Mouse (Mus musculus) cerebellum, adult 2 months (tissue): Measurements from ENCODE around the gene Akap5. TPM values are rescaled to one million over a fixed set of nuclear protein-coding genes. Genes with fewer than 3 reads are reported as not detected.
A peak's percentile ranks its signal among the peaks of the same experiment; 100 is the strongest.

Experiments
- DNase-seq, 2 experiments: peaks; one replicate each; pipeline ENCODE4 v3.0.0; 2021
- H3K27ac ChIP-seq: fragments of 200-500 bp; 2 replicates; pipeline ENCODE4 v1.5.1; 2012; ENCODE audit warnings: low read length, control low read depth, inconsistent platforms; ENCODE audit not compliant: insufficient read depth
- H3K27me3 ChIP-seq: fragments of 200-500 bp; 2 replicates; pipeline ENCODE4 v1.6.1; 2012; ENCODE audit warnings: inconsistent platforms, mild to moderate bottlenecking, low read length, moderate library complexity; ENCODE audit not compliant: control insufficient read depth, insufficient read depth
- H3K4me1 ChIP-seq: fragments of 200-500 bp; 2 replicates; pipeline ENCODE4 v1.6.1; 2011; ENCODE audit warnings: low read length; ENCODE audit not compliant: control insufficient read depth, insufficient read depth
- H3K4me3 ChIP-seq: fragments of 200-500 bp; replicated peaks from 2 replicates; pipeline ENCODE3; 2011; ENCODE audit warnings: mild to moderate bottlenecking, low read depth, low read length, control low read depth; ENCODE audit not compliant: insufficient read depth
- CTCF ChIP-seq: fragments of 200-500 bp; IDR thresholded peaks from 2 replicates; pipeline ENCODE4 v1.5.1; 2011; ENCODE audit warnings: low read depth, mild to moderate bottlenecking, control low read depth, low read length, moderate library complexity, borderline replicate concordance; ENCODE audit not compliant: insufficient read depth
- POLR2A ChIP-seq: fragments of 200-500 bp; IDR thresholded peaks from 2 replicates; pipeline ENCODE4 v1.6.1; 2011; ENCODE audit warnings: low read length, control low read depth, borderline replicate concordance; ENCODE audit not compliant: insufficient read depth
- WGBS: fragments of 180-500 bp; shearing (Covaris S2); methylation state at CpG from one replicate; pipeline ENCODE4 v1.1.7; 2018; 5-methylcytosine and 5-hydroxymethylcytosine counted together
- polyA plus RNA-seq: library from polyadenylated mRNA; depleted of rRNA; stranded (reverse); fragments of >200 nt; gene quantifications from 2 replicates; pipeline ENCODE4 v1.2.3, GENCODE M21; 2012

Gene Akap5
- polyA plus RNA-seq, 1 experiment, result 4.4 TPM

- Histone ChIP-seq H3K27ac (0 out of 2 replicates have a peak overlapping the region, but pooled peaks have one; percentile 1), H3K27me3 (no peaks in the 10 kb centered on the region), H3K4me3 (peak overlapping the region; percentile 18), H3K4me1 (no peaks in the 10 kb centered on the region; the same call in 1 of the 2 replicates)
- WGBS, result 5% methylated on average over 14 of the region's 14 CpGs
- TF ChIP-seq CTCF, result no peak
- peak; percentile 52 to 53 for DNase-seq
Measured at GRCm38 (mm10) chr12:76367096-76367995, 42.7 kb downstream of the Akap5 start.

- peak; percentile 22 to 23 for DNase-seq
- TF ChIP-seq CTCF (no peak), POLR2A (no peak)
- Histone ChIP-seq H3K4me3 (peak overlapping the region; percentile 54), H3K4me1 (no peaks in the 10 kb centered on the region; the same call in 1 of the 2 replicates), H3K27ac (peak overlapping the region; percentile 56; the same call in 1 of the 2 replicates), H3K27me3 (no peaks in the 10 kb centered on the region)
- 5% methylated on average over 9 of the region's 9 CpGs for WGBS
Measured at GRCm38 (mm10) chr12:76368201-76368789, 43.6 kb downstream of the Akap5 start.

GRCm38 (mm10) chr12:76368790-76369205 is 44.1 kb downstream of the Akap5 start:
- Histone ChIP-seq H3K4me3 (peak overlapping the region; percentile 54), H3K27me3 (no peaks in the 10 kb centered on the region), H3K27ac (peak overlapping the region; percentile 56), H3K4me1 (no peaks in the 10 kb centered on the region; the same call in 1 of the 2 replicates)
- no peak for TF ChIP-seq CTCF
- no peak for TF ChIP-seq POLR2A
- under 1% methylated on average over 26 of the region's 26 CpGs for WGBS
- peak in 1 of 2 experiments; percentile 75 for DNase-seq

- Histone ChIP-seq H3K4me1 (no peaks in the 10 kb centered on the region; the same call in 1 of the 2 replicates), H3K4me3 (peak within 1 kb of the TSS; percentile 65), H3K27ac (peak within 1 kb of the TSS; percentile 70), H3K27me3 (no peaks in the 10 kb centered on the region)
- under 1% methylated on average over 82 of the region's 96 CpGs for WGBS
- TF ChIP-seq CTCF (no peak), POLR2A (peak; percentile 58)
- DNase-seq, result peak; percentile 88 to 95
Measured at GRCm38 (mm10) chr12:76369206-76369977, 44.7 kb downstream of the Akap5 start, which contains the start of gene Zbtb25. Gene Zbtb25 (minus strand): TSS chr12:76369602.

GRCm38 (mm10) chr12:76369978-76370830 is 45.5 kb downstream of the Akap5 start, which contains the start of gene Zbtb1:
Gene Zbtb1 (plus strand): TSS chr12:76370266.
- peak; percentile 50; the same call in 1 of the 2 replicates for TF ChIP-seq POLR2A
- no peak for TF ChIP-seq CTCF
- peak; percentile 79 to 82 for DNase-seq
- WGBS, result 1% methylated on average over 84 of the region's 99 CpGs
- peak within 1 kb of the TSS; percentile 70 for H3K27ac ChIP-seq
- no peaks in the 10 kb centered on the region; the same call in 1 of the 2 replicates for H3K4me1 ChIP-seq
- no peaks in the 10 kb centered on the region for H3K27me3 ChIP-seq
- peak within 1 kb of the TSS; percentile 65 for H3K4me3 ChIP-seq

- no peaks in the 10 kb centered on the region for H3K27me3 ChIP-seq
- under 1% methylated on average over 60 of the region's 63 CpGs for WGBS
- H3K4me3 ChIP-seq, result peak overlapping the region; percentile 65
Measured at GRCm38 (mm10) chr12:76370831-76371571, 46.3 kb downstream of the Akap5 start.

More at GRCm38 (mm10) chr12:76370831-76371571, 46.3 kb downstream of the Akap5 start:
- Histone ChIP-seq H3K27ac (peak overlapping the region; percentile 70), H3K4me1 (no peaks in the 10 kb centered on the region; the same call in 1 of the 2 replicates)
- peak; percentile 66 to 68 for DNase-seq
- no peak for TF ChIP-seq POLR2A
- TF ChIP-seq CTCF, result no peak
